Mouse (Mus musculus): ENCODE measurements at regions not wholly inside any gene's neighbourhood (a gene's known extent, or its start where the extent isn't known, plus 50 kb on each side); places are given as distances from the start of the nearest gene placed in this dataset.

DNA sequence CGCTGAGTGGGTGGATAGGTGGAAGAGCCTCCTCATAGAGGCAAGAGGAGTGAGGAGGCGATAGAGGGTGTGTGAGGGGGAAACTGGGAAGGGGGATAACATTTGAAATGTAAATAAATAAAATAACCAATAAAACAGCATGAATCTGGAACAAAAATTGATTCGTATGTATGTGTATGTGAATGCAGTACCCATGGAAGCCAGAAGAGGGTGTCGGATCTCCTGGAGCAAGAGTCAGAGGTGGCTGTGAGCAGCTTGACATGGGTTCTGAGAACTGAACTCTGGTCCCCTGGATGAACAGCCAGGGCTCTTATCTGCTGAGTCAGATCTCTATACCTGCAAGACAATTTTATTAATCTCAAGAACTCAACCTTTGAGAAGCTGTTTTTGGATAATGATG, 81.4 kb downstream of the Tfap2b start:
- no peaks in the 10 kb centered on the region for H3K9me3 ChIP-seq (ENCODE audit: low read length)
- no peaks in the 10 kb centered on the region for H3K36me3 ChIP-seq (ENCODE audit: insufficient read depth, low read length)
- no peaks in the 10 kb centered on the region for H3K4me1 ChIP-seq (replicated peaks; ENCODE audit: low read depth, low read length)
- TF ChIP-seq CTCF (conservative IDR thresholded peaks at IDR 0.05; ENCODE audit: low read length) (peak; percentile 64), POU5F1 (IDR thresholded peaks at IDR 0.05; ENCODE audit: borderline replicate concordance, low read length) (no peak), NANOG (IDR thresholded peaks at IDR 0.05; ENCODE audit: borderline replicate concordance, low read length) (no peak)
- H3K4me3 ChIP-seq (replicated peaks; ENCODE audit: low read length), result no peak overlapping the region
- no peaks in the 10 kb centered on the region for H3K27me3 ChIP-seq (ENCODE audit: insufficient read depth, low read length)

DNA sequence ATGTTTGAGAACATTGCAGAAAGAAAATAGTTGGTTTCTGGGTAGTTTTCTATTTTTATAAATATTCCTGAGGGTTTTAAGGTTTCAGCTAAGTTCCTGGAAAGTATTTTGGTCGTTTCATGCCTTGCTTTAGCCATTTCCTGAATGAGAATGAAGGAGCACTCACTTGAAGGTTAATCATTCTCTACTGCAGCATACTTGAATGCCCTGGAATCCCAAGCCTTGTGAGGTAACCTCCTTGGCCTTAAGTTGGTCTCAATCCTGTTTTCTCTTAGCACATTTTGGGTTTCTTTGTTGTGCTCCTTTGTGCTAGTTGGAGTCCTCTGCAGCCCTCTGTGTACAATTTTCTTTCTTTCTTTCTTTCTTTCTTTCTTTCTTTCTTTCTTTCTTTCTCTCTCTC, 112.9 kb downstream of the Tfap2b start:
- no peaks in the 10 kb centered on the region for H3K36me3 ChIP-seq (ENCODE audit: insufficient read depth, low read length)
- H3K27me3 ChIP-seq (ENCODE audit: insufficient read depth, low read length), result no peaks in the 10 kb centered on the region
- no peaks in the 10 kb centered on the region for H3K9me3 ChIP-seq (ENCODE audit: low read length)
- no peak for TF ChIP-seq NANOG (IDR thresholded peaks at IDR 0.05; ENCODE audit: borderline replicate concordance, low read length)
- no peak for TF ChIP-seq POU5F1 (IDR thresholded peaks at IDR 0.05; ENCODE audit: borderline replicate concordance, low read length)
- TF ChIP-seq CTCF (conservative IDR thresholded peaks at IDR 0.05; ENCODE audit: low read length), result no peak
- no peak overlapping the region for H3K4me3 ChIP-seq (replicated peaks; ENCODE audit: low read length)
- H3K4me1 ChIP-seq (replicated peaks; ENCODE audit: low read depth, low read length), result no peaks in the 10 kb centered on the region

DNA sequence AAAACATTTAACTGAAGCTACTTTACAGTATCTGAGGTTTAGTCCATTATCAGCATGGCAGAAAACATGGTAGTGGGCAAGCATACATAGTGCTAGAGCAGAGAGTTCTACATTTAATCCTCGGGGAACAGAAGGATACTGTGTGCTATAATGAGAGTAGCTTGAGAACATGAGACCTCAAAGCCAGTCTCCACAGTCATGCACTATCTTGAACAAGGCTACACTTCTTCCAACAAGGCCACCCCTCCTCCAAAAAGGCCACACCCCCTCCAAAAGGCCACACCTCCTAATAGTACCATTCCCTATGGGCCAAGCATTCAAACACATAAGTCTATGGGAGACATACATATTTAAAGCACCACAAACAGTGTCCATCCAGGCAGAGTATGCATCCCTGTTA, 127.3 kb downstream of the Tfap2b start:
- TF ChIP-seq POU5F1 (IDR thresholded peaks at IDR 0.05; ENCODE audit: borderline replicate concordance, low read length), result no peak
- no peak for TF ChIP-seq NANOG (IDR thresholded peaks at IDR 0.05; ENCODE audit: borderline replicate concordance, low read length)
- TF ChIP-seq CTCF (conservative IDR thresholded peaks at IDR 0.05; ENCODE audit: low read length), result no peak
- no peaks in the 10 kb centered on the region for H3K4me1 ChIP-seq (replicated peaks; ENCODE audit: low read depth, low read length)
- no peaks in the 10 kb centered on the region for H3K27me3 ChIP-seq (ENCODE audit: insufficient read depth, low read length)
- H3K36me3 ChIP-seq (ENCODE audit: insufficient read depth, low read length), result no peaks in the 10 kb centered on the region
- H3K4me3 ChIP-seq (replicated peaks; ENCODE audit: low read length), result no peak overlapping the region
- no peaks in the 10 kb centered on the region for H3K9me3 ChIP-seq (ENCODE audit: low read length)

DNA sequence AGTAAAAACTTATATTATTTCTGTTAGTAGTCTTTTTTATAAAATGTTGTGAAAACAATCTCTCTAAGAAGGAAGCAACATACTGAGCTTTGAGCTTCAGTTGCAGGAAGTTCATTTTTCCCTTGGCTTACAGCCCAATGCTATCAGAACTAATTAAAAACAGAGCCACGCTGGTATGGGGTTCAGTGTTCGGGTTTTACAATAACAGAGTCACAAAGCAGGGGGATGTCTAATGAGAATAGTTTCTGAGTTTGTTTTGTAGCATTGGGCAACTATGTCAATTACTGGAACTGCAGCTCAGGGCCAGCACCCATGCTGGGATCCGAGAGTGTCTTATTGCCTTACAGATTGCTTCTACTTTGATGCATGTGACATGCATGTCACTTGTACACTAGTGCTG, 128.5 kb downstream of the Tfap2b start:
- Histone ChIP-seq H3K27me3 (ENCODE audit: insufficient read depth, low read length) (no peaks in the 10 kb centered on the region), H3K9me3 (ENCODE audit: low read length) (no peaks in the 10 kb centered on the region), H3K4me1 (replicated peaks; ENCODE audit: low read depth, low read length) (no peaks in the 10 kb centered on the region), H3K4me3 (replicated peaks; ENCODE audit: low read length) (no peak overlapping the region), H3K36me3 (ENCODE audit: insufficient read depth, low read length) (no peaks in the 10 kb centered on the region)
- TF ChIP-seq CTCF (conservative IDR thresholded peaks at IDR 0.05; ENCODE audit: low read length) (no peak), POU5F1 (IDR thresholded peaks at IDR 0.05; ENCODE audit: borderline replicate concordance, low read length) (no peak), NANOG (IDR thresholded peaks at IDR 0.05; ENCODE audit: borderline replicate concordance, low read length) (no peak)

DNA sequence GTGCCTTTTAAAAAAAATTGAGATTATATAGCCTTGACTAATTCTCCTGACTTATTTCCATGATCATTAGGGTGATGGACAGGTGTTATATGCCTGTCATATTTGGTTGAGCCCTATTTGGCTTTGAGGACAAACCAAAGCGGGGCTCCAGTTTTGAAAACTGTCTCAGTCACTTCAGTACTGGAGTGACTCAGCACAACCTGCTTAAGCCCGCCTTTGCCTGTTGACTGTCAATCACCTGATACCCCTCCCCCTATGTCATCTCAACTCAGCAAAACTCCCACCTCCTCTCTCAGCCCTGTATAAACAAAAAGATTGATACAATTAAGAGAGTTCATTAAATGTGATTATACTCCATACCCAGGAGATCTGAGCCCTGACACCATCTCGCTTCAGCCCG, 135.7 kb downstream of the Tfap2b start:
- Histone ChIP-seq H3K4me3 (replicated peaks; ENCODE audit: low read length) (no peak overlapping the region), H3K36me3 (ENCODE audit: insufficient read depth, low read length) (no peaks in the 10 kb centered on the region), H3K9me3 (ENCODE audit: low read length) (no peaks in the 10 kb centered on the region), H3K4me1 (replicated peaks; ENCODE audit: low read depth, low read length) (no peaks in the 10 kb centered on the region), H3K27me3 (ENCODE audit: insufficient read depth, low read length) (no peaks in the 10 kb centered on the region)
- TF ChIP-seq POU5F1 (IDR thresholded peaks at IDR 0.05; ENCODE audit: borderline replicate concordance, low read length), result no peak
- no peak for TF ChIP-seq NANOG (IDR thresholded peaks at IDR 0.05; ENCODE audit: borderline replicate concordance, low read length)
- no peak for TF ChIP-seq CTCF (conservative IDR thresholded peaks at IDR 0.05; ENCODE audit: low read length)

DNA sequence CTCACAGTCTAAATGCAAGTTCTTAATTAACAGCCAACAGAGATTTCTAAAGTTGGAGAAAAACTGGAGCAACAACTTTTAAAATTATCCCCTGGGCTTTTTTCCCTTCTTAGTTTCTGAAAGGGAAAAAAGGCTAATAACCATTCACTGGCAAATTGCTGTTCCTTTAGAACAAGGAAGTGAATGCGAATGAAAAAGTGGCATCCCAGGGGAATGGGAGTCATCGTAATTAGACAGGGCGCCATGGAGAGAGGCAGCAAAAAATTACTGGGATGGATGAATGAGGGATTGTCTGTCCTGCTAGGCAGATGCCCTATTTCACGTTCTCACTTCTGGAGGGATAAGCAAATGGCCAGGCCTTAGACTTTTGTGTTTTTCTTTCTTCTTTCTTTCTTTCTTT, 141.8 kb downstream of the Tfap2b start:
- Histone ChIP-seq H3K4me1 (replicated peaks; ENCODE audit: low read depth, low read length) (no peaks in the 10 kb centered on the region), H3K27me3 (ENCODE audit: insufficient read depth, low read length) (no peaks in the 10 kb centered on the region), H3K9me3 (ENCODE audit: low read length) (no peaks in the 10 kb centered on the region), H3K4me3 (replicated peaks; ENCODE audit: low read length) (no peak overlapping the region), H3K36me3 (ENCODE audit: insufficient read depth, low read length) (no peaks in the 10 kb centered on the region)
- TF ChIP-seq NANOG (IDR thresholded peaks at IDR 0.05; ENCODE audit: borderline replicate concordance, low read length) (no peak), CTCF (conservative IDR thresholded peaks at IDR 0.05; ENCODE audit: low read length) (no peak), POU5F1 (IDR thresholded peaks at IDR 0.05; ENCODE audit: borderline replicate concordance, low read length) (no peak)

DNA sequence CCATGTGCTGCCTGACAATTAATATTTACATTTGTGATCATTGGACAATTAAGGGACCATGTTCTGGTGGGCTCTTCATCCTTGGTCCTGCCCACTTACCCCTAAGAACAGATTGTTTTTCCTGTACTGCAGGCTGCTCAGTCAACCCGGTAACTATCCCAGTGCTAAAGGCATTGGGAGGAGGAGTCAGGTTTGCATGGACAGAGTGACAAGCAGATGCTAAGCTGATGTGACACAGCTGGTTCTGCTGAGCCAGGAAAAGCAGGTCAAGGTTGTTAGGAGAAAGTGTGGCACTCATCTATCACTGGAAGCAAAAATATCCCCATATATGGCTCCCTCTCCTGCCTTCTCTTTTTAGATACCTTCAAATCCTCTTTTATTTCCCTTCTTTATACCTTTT, 176.1 kb downstream of the Tfap2b start:
- Histone ChIP-seq H3K27me3 (ENCODE audit: insufficient read depth, low read length) (peaks cover 2% of the 10 kb centered on the region; the same call in 1 of the 2 replicates), H3K4me1 (replicated peaks; ENCODE audit: low read depth, low read length) (no peaks in the 10 kb centered on the region), H3K4me3 (replicated peaks; ENCODE audit: low read length) (no peak overlapping the region), H3K36me3 (ENCODE audit: insufficient read depth, low read length) (no peaks in the 10 kb centered on the region), H3K9me3 (ENCODE audit: low read length) (no peaks in the 10 kb centered on the region)
- TF ChIP-seq NANOG (IDR thresholded peaks at IDR 0.05; ENCODE audit: borderline replicate concordance, low read length) (no peak), CTCF (conservative IDR thresholded peaks at IDR 0.05; ENCODE audit: low read length) (no peak)

DNA sequence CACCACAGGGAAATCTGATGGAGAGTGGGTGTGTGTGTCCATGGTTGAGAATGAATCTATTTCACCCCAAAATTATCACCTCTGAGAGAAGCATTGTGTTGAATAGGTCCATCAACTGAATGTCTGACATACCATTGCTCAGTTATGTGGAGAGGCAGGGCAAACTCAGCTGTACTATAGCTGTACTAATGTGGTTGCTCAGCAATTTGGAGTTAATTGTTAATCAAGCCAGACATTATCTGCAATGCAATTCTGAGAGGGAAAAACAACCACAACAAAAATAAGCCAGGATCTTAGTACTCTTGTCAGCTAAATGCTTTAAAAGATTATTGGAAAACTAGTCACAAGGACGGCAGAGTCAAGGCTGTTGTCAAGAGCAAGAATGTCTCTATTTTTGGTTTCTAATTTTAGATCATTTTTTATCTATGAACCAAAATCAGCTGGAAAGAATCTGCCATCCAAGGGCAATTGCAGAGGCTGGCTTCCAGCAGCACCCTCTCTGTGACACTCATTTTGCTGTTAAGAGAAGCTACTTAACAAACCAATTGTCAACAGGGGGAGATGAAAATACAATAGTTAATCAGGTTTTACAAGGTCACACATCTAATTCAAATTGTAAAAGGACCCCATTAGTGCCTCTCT, 180.3 kb downstream of the Tfap2b start:
- peaks cover 18% of the 10 kb centered on the region for H3K9me3 ChIP-seq (ENCODE audit: low read length)
- no peaks in the 10 kb centered on the region for H3K4me1 ChIP-seq (replicated peaks; ENCODE audit: low read depth, low read length)
- TF ChIP-seq NANOG (IDR thresholded peaks at IDR 0.05; ENCODE audit: borderline replicate concordance, low read length) (no peak), POU5F1 (IDR thresholded peaks at IDR 0.05; ENCODE audit: borderline replicate concordance, low read length) (no peak), CTCF (conservative IDR thresholded peaks at IDR 0.05; ENCODE audit: low read length) (no peak)
- H3K27me3 ChIP-seq (ENCODE audit: insufficient read depth, low read length), result peaks cover 2% of the 10 kb centered on the region; the same call in 1 of the 2 replicates
- H3K36me3 ChIP-seq (ENCODE audit: insufficient read depth, low read length), result no peaks in the 10 kb centered on the region
- H3K4me3 ChIP-seq (replicated peaks; ENCODE audit: low read length), result no peak overlapping the region

DNA sequence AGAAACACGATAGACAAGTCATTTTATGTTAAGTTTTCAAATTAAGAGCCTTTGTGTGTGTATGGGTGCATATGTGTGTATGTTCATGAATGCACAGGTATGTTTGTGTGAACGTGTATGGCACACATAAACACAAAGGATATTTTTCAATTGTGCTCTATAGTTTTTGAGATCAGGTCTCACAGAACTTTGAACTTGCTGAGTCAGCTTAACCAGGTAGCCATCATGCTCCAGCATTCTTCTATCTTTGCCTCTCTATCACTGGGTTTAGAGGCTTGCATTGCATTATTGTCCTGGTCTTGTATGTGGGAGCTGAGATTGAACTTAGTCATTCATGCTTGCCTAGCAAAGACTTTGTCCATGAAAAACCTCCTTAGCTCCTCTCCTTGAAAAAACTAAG, 198.8 kb downstream of the Tfap2b start:
- Histone ChIP-seq H3K4me3 (replicated peaks; ENCODE audit: low read length) (no peak overlapping the region), H3K9me3 (ENCODE audit: low read length) (no peaks in the 10 kb centered on the region), H3K36me3 (ENCODE audit: insufficient read depth, low read length) (no peaks in the 10 kb centered on the region), H3K4me1 (replicated peaks; ENCODE audit: low read depth, low read length) (no peaks in the 10 kb centered on the region), H3K27me3 (ENCODE audit: insufficient read depth, low read length) (no peaks in the 10 kb centered on the region)
- TF ChIP-seq NANOG (IDR thresholded peaks at IDR 0.05; ENCODE audit: borderline replicate concordance, low read length), result no peak
